Mouse (Mus musculus) right cerebral cortex, postnatal 14 days (tissue): ENCODE measurements around the gene Fcnb.
A peak's percentile ranks its signal among the peaks of the same experiment; 100 is the strongest.

Source experiments
- DNase-seq: peaks from one replicate; pipeline ENCODE4 v3.0.0; 2022

Fcnb gene

GRCm38 (mm10) chr2:28075616-28076187 is 9.0 kb downstream of the Fcnb start:
- no peak for DNase-seq

- DNase-seq, result peak; percentile 84
Observed at GRCm38 (mm10) chr2:28068537-28068878, 16.2 kb downstream of the Fcnb start.

GRCm38 (mm10) chr2:28067821-28068536 is 16.7 kb downstream of the Fcnb start:
- peak; percentile 37 for DNase-seq

- peak; percentile 19 for DNase-seq
Observed at GRCm38 (mm10) chr2:28067175-28067574, 17.5 kb downstream of the Fcnb start.

GRCm38 (mm10) chr2:28066686-28067085 is 18.0 kb downstream of the Fcnb start:
- no peak for DNase-seq

- DNase-seq, result no peak
Observed at GRCm38 (mm10) chr2:28065081-28065651, 19.5 kb downstream of the Fcnb start.

GRCm38 (mm10) chr2:28064339-28065080 is 20.2 kb downstream of the Fcnb start:
- DNase-seq, result no peak

GRCm38 (mm10) chr2:28063711-28064338 is 20.9 kb downstream of the Fcnb start:
- DNase-seq, result no peak

GRCm38 (mm10) chr2:28059922-28060321 is 24.8 kb downstream of the Fcnb start:
- DNase-seq, result no peak

GRCm38 (mm10) chr2:28047092-28047491 is 37.6 kb downstream of the Fcnb start:
- no peak for DNase-seq

- no peak for DNase-seq
Observed at GRCm38 (mm10) chr2:28046311-28046710, 38.4 kb downstream of the Fcnb start.

GRCm38 (mm10) chr2:28044920-28045598 is 39.6 kb downstream of the Fcnb start:
- no peak for DNase-seq

- no peak for DNase-seq
Observed at GRCm38 (mm10) chr2:28040466-28040865, 44.2 kb downstream of the Fcnb start.

- DNase-seq, result no peak
Observed at GRCm38 (mm10) chr2:28039647-28040325, 44.9 kb downstream of the Fcnb start.

GRCm38 (mm10) chr2:28038391-28039096 is 46.1 kb downstream of the Fcnb start:
- DNase-seq, result peak; percentile 46

- DNase-seq, result no peak
Observed at GRCm38 (mm10) chr2:28037505-28038390, 46.9 kb downstream of the Fcnb start.

GRCm38 (mm10) chr2:28036788-28037187 is 47.9 kb downstream of the Fcnb start:
- DNase-seq, result no peak

GRCm38 (mm10) chr2:28034011-28034710 is 50.5 kb downstream of the Fcnb start:
- DNase-seq, result peak; percentile 3

- DNase-seq, result peak; percentile 3
Observed at GRCm38 (mm10) chr2:28032469-28032868, 52.2 kb downstream of the Fcnb start.

- DNase-seq, result peak; percentile 3
Observed at GRCm38 (mm10) chr2:28031860-28032259, 52.8 kb downstream of the Fcnb start.
